Mouse (Mus musculus) kidney, postnatal 0 days (tissue): Measurements from ENCODE around the gene 2610001J05Rik. TPM values are rescaled to one million over a fixed set of nuclear protein-coding genes. Genes with fewer than 3 reads are reported as not detected.
"Not testable (repeated sequence)": the region's sequence is repeated elsewhere in the genome, so short reads cannot be mapped to it uniquely, and the experiment has no call there.

ENCODE experiments used
- ATAC-seq: fragments of 200-750 bp; cut with Nextera tagmentation; replicated peaks from 2 replicates; pipeline ENCODE4 v1.8.0; 2017; ENCODE audit warnings: low read depth, moderate number of reproducible peaks, moderate TSS enrichment, moderate library complexity; ENCODE audit not compliant: low FRiP score
- DNase-seq: peaks from one replicate; pipeline ENCODE4 v3.0.0-alpha.2; 2016; ENCODE audit warnings: low spot score
- H3K27ac ChIP-seq: fragments of 300-500 bp; sonication (generic); 2 replicates; pipeline ENCODE4 v1.5.1; 2014; ENCODE audit warnings: mild to moderate bottlenecking
- H3K27me3 ChIP-seq: fragments of 300-500 bp; sonication (generic); 2 replicates; pipeline ENCODE4 v1.6.1; 2014; ENCODE audit warnings: low read length, mixed read lengths; ENCODE audit not compliant: insufficient read depth
- H3K36me3 ChIP-seq: fragments of 300-500 bp; sonication (generic); 2 replicates; pipeline ENCODE4 v1.6.1; 2014; ENCODE audit warnings: low read length, mixed read lengths; ENCODE audit not compliant: insufficient read depth
- H3K4me1 ChIP-seq: fragments of 300-500 bp; sonication (generic); replicated peaks from 2 replicates; pipeline ENCODE4 v1.6.1; 2014; ENCODE audit warnings: antibody characterized with exemption, low read length, mixed read lengths; ENCODE audit not compliant: insufficient read depth
- H3K4me2 ChIP-seq: fragments of 300-500 bp; sonication (generic); 2 replicates; pipeline ENCODE4 v1.6.1; 2014; ENCODE audit warnings: mild to moderate bottlenecking, low read length, moderate library complexity, mixed read lengths
- H3K4me3 ChIP-seq: fragments of 300-500 bp; sonication (generic); replicated peaks from 2 replicates; pipeline ENCODE4 v1.5.1; 2014; ENCODE audit warnings: low read depth, low read length
- H3K9ac ChIP-seq: fragments of 300-500 bp; sonication (generic); 2 replicates; pipeline ENCODE4 v1.6.1; 2014; ENCODE audit warnings: low read depth, low read length
- H3K9me3 ChIP-seq: fragments of 300-500 bp; sonication (generic); replicated peaks from 2 replicates; pipeline ENCODE4 v1.6.1; 2016; ENCODE audit warnings: low read length, inconsistent platforms, mixed read lengths
- CTCF ChIP-seq: IDR thresholded peaks from 2 replicates; pipeline ENCODE4 v1.5.1; 2016; ENCODE audit warnings: antibody characterized with exemption, low read depth, mild to moderate bottlenecking, moderate library complexity
- WGBS: fragments of 180-500 bp; shearing (Covaris S2); extraction: QIAGEN DNeasy Blood & Tissue Kit; methylation state at CpG from one replicate; pipeline ENCODE4 v1.1.7; 2014; 5-methylcytosine and 5-hydroxymethylcytosine counted together
- polyA plus RNA-seq: library from polyadenylated mRNA; unstranded; fragments of >200 nt; fragmentation: Nextera tagmentation; extraction: Ambion mirVana; gene quantifications from 2 replicates; pipeline ENCODE4 v1.2.1, GENCODE M21; 2015

2610001J05Rik gene
- polyA plus RNA-seq, 1 experiment from 2014 or later = 112 TPM

DNA sequence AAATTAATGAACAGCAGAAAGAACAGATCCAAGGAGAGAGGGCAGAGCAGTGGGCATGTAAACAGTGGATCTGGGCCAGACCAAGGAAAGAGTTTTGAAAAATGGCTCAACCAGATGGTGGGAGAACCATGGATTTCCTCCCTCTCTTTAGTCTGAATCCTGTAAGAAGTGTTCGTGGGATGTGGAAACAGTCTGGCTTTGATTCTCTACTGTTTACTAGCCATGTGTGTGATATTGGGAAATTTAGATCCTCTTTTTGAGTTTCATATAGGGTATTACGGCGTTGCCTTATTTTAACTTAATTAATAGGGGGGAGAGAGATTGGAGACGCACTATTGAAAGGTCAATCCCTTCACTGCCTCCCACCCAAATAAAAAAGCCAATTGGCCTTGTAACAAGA, 18.1 kb downstream of the 2610001J05Rik start:
- ATAC-seq (no peak), DNase-seq (no peak)
- Histone ChIP-seq H3K4me3 (no peak overlapping the region), H3K4me2 (no peak overlapping the region), H3K27me3 (no peaks in the 10 kb centered on the region), H3K27ac (no peak overlapping the region), H3K4me1 (no peaks in the 10 kb centered on the region), H3K9ac (no peak overlapping the region), H3K36me3 (no peaks in the 10 kb centered on the region), H3K9me3 (no peaks in the 10 kb centered on the region)
- no peak for TF ChIP-seq CTCF
- 69% methylated on average over 4 of the region's 4 CpGs for WGBS

DNA sequence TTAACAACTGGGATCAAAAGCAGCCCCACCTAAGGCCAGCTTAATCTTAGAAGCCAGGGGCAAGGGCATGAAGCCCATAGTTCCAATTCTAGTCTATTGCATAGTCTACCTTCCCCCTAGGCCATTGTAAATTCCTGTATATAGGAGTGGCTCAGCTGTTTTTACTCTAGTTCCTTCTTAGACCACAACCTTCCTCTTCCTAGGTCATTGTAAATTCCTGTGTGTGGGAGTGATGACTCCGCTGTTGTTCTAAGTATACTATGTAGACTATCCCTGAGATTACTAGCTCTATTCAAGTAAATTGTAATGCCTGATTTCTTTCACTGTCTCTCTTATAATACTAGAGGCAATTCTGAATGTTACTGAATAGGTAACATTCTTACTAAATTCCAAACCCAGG, 25.3 kb downstream of the 2610001J05Rik start:
- not testable (repeated sequence) for ATAC-seq, H3K4me3 ChIP-seq, H3K9me3 ChIP-seq, H3K27ac ChIP-seq, H3K4me1 ChIP-seq, H3K9ac ChIP-seq, H3K36me3 ChIP-seq, DNase-seq, H3K27me3 ChIP-seq, H3K4me2 ChIP-seq
- 93% methylated on average over 1 of the region's 1 CpGs for WGBS

DNA sequence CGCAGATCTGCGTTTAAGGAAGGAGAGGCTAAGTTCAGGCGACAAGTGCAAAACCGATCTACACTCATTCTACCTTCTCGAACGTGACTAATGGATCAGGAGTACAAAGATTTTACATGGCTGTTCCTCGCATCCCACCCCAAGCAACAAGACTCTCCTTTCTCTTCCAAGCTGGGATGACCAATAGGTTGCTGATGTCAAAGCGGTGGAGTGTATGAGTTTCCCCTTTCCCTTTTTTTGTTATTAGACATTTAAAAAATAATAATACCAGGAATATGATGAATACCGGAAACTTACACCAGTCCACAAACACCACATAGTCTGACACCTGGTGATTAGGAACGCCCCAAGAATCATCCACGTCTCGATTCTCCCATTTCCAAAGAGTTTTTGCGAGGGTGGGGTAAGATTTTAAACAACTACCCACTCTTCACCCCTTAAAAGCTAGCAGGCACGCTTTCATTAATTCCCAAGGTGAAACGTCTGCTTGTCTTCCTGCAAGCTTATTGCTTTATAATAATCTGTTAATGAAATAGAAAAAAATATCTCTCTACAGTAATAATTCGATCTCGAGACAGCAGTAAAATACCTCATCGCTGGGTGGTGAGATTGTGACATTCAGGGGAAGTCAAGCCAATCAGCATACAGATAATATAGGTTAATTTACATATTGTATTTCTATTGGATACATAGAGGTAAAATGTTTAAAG, 31.8 kb downstream of the 2610001J05Rik start, which contains the start of gene Gpr85:
Gene Gpr85, minus strand, starts transcription at position 598 of the 710 bp plus-strand sequence.
- Histone ChIP-seq H3K9ac (peak within 1 kb of the TSS; percentile 64), H3K4me2 (peak within 1 kb of the TSS; percentile 96), H3K36me3 (no peaks in the 10 kb centered on the region), H3K4me3 (peak within 1 kb of the TSS; percentile 53), H3K4me1 (no peaks in the 10 kb centered on the region), H3K27me3 (no peaks in the 10 kb centered on the region), H3K9me3 (no peaks in the 10 kb centered on the region), H3K27ac (no peak within 1 kb of the TSS)
- ATAC-seq = no peak
- 42% methylated on average over 18 of the region's 18 CpGs for WGBS
- no peak for DNase-seq
- TF ChIP-seq CTCF = no peak

DNA sequence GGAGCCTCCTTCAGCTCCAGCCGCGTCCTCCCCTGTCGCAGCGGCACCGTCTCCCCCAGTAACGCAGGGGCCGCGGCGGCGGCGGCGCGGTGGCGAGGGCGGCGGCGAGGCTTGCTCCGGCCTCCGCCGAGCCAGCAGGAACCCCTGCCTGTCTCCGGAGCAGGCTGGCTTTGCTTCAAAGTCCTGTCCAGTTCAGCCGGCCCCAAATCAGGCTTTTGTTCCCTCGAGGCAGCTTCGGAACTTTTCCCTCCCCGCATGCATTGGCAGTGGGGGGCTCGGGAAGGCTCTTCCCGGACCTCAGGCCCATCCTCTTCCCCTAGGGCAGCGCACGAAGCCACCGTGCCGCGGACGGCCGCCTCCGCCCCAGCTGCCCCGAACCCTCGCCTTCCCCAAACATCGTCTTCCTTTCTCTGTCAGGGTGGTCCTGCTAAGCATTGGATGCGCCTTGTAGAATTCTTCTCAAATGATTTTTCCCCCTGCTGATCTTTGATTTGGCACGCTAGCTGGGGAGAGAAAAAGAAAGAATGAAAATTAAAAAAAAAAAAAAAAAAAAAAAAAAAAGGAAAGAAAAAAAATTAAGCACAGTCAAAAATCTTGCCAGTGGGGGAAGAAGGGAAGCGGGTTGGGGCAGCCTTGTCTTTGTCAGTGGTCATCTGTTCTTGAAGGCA, 32.5 kb downstream of the 2610001J05Rik start:
- ATAC-seq (peak; percentile 79), DNase-seq (peak; percentile 74)
- Histone ChIP-seq H3K27me3 (no peaks in the 10 kb centered on the region), H3K4me2 (peak overlapping the region; percentile 96), H3K27ac (no peak overlapping the region), H3K4me1 (no peaks in the 10 kb centered on the region), H3K9ac (peak overlapping the region; percentile 64), H3K9me3 (no peaks in the 10 kb centered on the region), H3K36me3 (no peaks in the 10 kb centered on the region), H3K4me3 (peak overlapping the region; percentile 53)
- no peak for TF ChIP-seq CTCF
- WGBS = under 1% methylated on average over 41 of the region's 41 CpGs

DNA sequence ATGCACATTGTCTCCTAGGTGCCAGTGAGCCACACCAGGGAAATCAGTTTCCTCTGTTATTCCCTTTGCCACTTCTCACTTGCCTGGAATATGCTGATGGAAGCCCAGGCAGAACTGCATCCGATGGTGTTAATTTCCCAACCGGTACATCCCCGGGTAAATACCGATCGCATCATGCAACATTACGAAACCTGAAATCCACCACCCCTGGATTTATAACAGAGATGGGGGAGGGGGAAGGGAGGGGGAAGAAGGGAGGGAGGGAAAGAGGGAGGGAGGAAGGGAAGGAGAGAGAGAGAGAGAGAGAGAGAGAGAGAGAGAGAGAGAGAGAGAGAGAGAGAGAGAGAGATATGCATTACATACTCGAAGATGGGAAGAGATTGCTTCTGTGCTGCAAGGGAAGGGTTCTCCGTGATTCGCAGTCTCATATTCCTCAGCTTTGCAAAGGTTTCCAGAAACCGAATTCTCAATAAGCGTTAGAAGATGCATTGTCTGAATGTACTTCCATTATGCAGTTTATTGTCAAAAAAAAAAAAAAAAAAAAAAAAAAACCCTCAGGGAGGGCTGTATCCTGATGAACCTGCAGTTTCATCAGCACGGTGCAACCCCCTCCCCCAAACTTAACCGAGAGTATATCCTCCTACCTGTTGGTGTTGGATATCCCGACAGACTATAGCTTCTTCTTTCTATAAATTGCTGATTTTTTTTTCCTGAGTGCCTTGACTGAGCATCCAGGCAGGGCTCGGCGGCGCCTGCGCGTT, 33.2 kb downstream of the 2610001J05Rik start:
- DNase-seq (no peak), ATAC-seq (no peak)
- H3K27ac ChIP-seq = no peak overlapping the region
- under 1% methylated on average over 19 of the region's 19 CpGs for WGBS
- peak overlapping the region; percentile 96 for H3K4me2 ChIP-seq
- peak overlapping the region; percentile 53 for H3K4me3 ChIP-seq
- no peaks in the 10 kb centered on the region for H3K27me3 ChIP-seq
- peak overlapping the region; percentile 64 for H3K9ac ChIP-seq
- no peak for TF ChIP-seq CTCF
- H3K4me1 ChIP-seq = no peaks in the 10 kb centered on the region
- H3K36me3 ChIP-seq = no peaks in the 10 kb centered on the region
- no peaks in the 10 kb centered on the region for H3K9me3 ChIP-seq

DNA sequence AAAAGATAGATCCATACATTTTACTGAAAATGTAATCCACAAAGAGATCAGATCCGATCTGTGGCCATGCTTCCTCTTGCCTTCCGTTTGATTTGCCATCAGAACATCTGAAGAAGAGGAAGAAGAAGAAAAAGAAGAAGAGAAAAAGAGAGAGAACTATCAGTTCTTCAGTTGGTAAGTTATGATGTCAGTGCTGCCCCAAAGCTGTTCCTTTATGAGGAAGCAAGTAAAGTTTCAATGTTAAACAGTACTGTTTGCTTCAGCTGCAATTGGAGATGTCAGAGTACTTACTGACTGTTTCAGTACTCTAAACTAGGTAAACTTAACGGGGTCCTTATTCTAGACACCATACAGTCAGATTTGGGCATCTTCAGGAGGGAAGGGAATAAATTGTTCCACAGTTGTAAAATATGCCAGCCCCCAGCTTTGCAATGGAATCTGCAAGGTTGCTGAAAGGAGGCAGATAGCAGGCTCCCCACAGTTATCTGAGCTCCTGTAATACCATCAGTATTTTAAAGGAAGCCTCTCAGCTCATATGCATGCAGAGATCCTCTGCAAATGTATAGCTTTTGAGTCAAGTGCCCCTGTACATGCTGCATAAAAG, 34.2 kb downstream of the 2610001J05Rik start:
- no peak overlapping the region for H3K27ac ChIP-seq
- no peak overlapping the region for H3K9ac ChIP-seq
- WGBS = 74% methylated on average over 3 of the region's 3 CpGs
- DNase-seq (no peak), ATAC-seq (no peak)
- no peak for TF ChIP-seq CTCF
- no peaks in the 10 kb centered on the region for H3K27me3 ChIP-seq
- no peaks in the 10 kb centered on the region for H3K9me3 ChIP-seq
- H3K36me3 ChIP-seq = no peaks in the 10 kb centered on the region
- H3K4me1 ChIP-seq = no peaks in the 10 kb centered on the region
- H3K4me3 ChIP-seq = no peak overlapping the region
- H3K4me2 ChIP-seq = no peak overlapping the region
